Mouse (Mus musculus) embryonic fibroblast, embryonic 13.5 days (primary cell): ENCODE data around the gene Itpk1.

Experiments used
- CTCF ChIP-seq: IDR thresholded peaks from 2 replicates; pipeline ENCODE4 v1.5.1; 2011; ENCODE audit warnings: mild to moderate bottlenecking, control low read depth, low read length, moderate library complexity, borderline replicate concordance; ENCODE audit not compliant: insufficient read depth
- POLR2A ChIP-seq: IDR thresholded peaks from 2 replicates; pipeline ENCODE4 v1.6.1; 2011; ENCODE audit warnings: low read depth, mild to moderate bottlenecking, control low read depth, low read length, moderate library complexity

- TF ChIP-seq POLR2A (no peak), CTCF (no peak)
Observed at GRCm38 (mm10) chr12:102725146-102725545, 20.4 kb upstream of the Itpk1 start.
